Mouse (Mus musculus) right cerebral cortex, postnatal 4 days (tissue): Measurements from ENCODE around the gene Gm28168.
"Not testable (repeated sequence)": the region's sequence is repeated elsewhere in the genome, so short reads cannot be mapped to it uniquely, and the experiment has no call there.

Experiments
- DNase-seq: peaks from one replicate; pipeline ENCODE4 v3.0.0-alpha.2; 2022

Gene Gm28168

GRCm38 (mm10) chr1:117927715-117928114, at the start of gene Gm28168:
TSS of gene Gm28168 (plus strand) at chr1:117928015.
- not testable (repeated sequence) for DNase-seq

- DNase-seq, result no peak
Observed at GRCm38 (mm10) chr1:117965639-117966038, 37.8 kb downstream of the Gm28168 start, which contains the start of gene Gm7145. TSS of gene Gm7145 (plus strand) at chr1:117965939.
